Mouse (Mus musculus) central nervous system, embryonic 18 days (tissue): ENCODE measurements around the gene Anks4b. TPM values are rescaled to one million over a fixed set of nuclear protein-coding genes. Genes with fewer than 3 reads are reported as not detected.

Experiments
- polyA plus RNA-seq: library from polyadenylated mRNA; depleted of rRNA; stranded (reverse); fragments of >200 nt; gene quantifications from 2 replicates; pipeline ENCODE4 v1.2.3, GENCODE M21; 2012; rRNA removed

Gene Anks4b
- 0.01 and 0.04 TPM in 2 replicates for polyA plus RNA-seq

GRCm38 (mm10) chr7:120173603-120174244 lies at the start of gene Anks4b:
Gene Anks4b, plus strand, starts transcription at chr7:120173858.

GRCm38 (mm10) chr7:120145191-120145590 lies 28.5 kb upstream of the Anks4b start, which contains the start of gene Zp2:
Gene Zp2, minus strand, starts transcription at chr7:120145291.

GRCm38 (mm10) chr7:120201771-120202170 lies 28.1 kb downstream of the Anks4b start, which contains the start of gene Crym:
Gene Crym, minus strand, starts transcription at chr7:120202111.

GRCm38 (mm10) chr7:120203789-120204188 lies 30.1 kb downstream of the Anks4b start, which contains the start of gene Abca14:
Gene Abca14, plus strand, starts transcription at chr7:120203961.

Other genes with a start within 250 kb of the Anks4b start
- gene Dnah3, start 78.6 kb upstream of the Anks4b start, polyA plus RNA-seq = 0.10 and 0.27 TPM in 2 replicates
- gene Tmem159, start 71.5 kb upstream of the Anks4b start, polyA plus RNA-seq = 7.0 and 7.6 TPM in 2 replicates
- 0.19 and 0.21 TPM in 2 replicates for gene Zp2, start 28.6 kb upstream of the Anks4b start, polyA plus RNA-seq
- 66.0 and 84.8 TPM in 2 replicates for gene Crym, start 28.3 kb downstream of the Anks4b start, polyA plus RNA-seq
- not detected in 2 replicates for gene Abca14, start 30.1 kb downstream of the Anks4b start, polyA plus RNA-seq
- gene Abca15, start 154.8 kb downstream of the Anks4b start, polyA plus RNA-seq = not detected in 2 replicates
- gene Abca16, start 235.8 kb downstream of the Anks4b start, polyA plus RNA-seq = not detected in 2 replicates